ENCODE assay signal across 7 mouse cellular contexts in the genomic region with DNA sequence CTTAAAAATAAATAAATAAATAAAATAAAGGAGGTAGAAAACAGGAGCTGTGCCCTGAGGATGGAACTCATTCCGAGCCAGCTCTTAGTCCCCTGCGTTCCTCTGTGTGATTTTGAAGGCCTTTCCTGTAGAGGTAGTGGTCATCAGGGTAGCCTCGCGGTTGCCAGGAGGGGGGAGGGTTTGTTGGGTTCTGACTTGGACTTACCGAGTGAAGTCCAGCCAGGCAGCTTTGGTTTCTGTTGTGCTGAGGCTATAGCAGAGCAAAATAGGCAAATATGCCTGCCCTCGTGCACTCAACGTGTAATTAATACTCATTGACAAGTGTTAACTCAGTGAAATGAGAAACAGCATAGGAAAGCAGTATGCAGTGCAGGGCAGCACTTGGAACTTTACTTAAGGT.
DNase-seq lines count a peak whose midpoint lies in the region; ATAC-seq and TF ChIP-seq lines count a peak whose summit lies in the region.

No protein-coding gene starts in this region.

- WGBS in hindbrain, embryonic 16.5 days, result 78% methylated on average over 7 of the region's 7 CpGs
- 59% methylated on average over 4 of the region's 7 CpGs for WGBS in macrophage (ENCODE audit: missing documents)

- no peak overlapping the region for H3K4me3 ChIP-seq in left cerebral cortex, adult 2 months
- no peak overlapping the region for H3K4me3 ChIP-seq in hindbrain, embryonic 16.5 days (ENCODE audit: low read length)
- no peak overlapping the region for H3K4me3 ChIP-seq in macrophage (ENCODE audit: inconsistent target)

- no peak overlapping the region for H3K9ac ChIP-seq in hindbrain, embryonic 16.5 days (ENCODE audit: low read depth, low read length)

- DNase-seq in left cerebral cortex, adult 2 months (ENCODE audit: extremely low spot score in 1 of 2, low spot score in 2 of 2), result no peak
- DNase-seq in left cerebral cortex, postnatal 10 days (ENCODE audit: extremely low spot score in 1 of 2, low spot score in 2 of 2), result no peak
- DNase-seq in Muller cell, postnatal 12 days (ENCODE audit: inconsistent ontology term), result peak; percentile 16
- DNase-seq in layer of hippocampus, adult 18-20 months (ENCODE audit: low spot score in 2 of 2), result no peak
- DNase-seq in spleen, postnatal 10 days (ENCODE audit: low spot score in 2 of 2), result no peak

- H3K79me2 ChIP-seq in macrophage (ENCODE audit: inconsistent target), result no peaks in the 10 kb centered on the region

- intact Hi-C loops in left cerebral cortex, adult 2 months (cut with DNase I), result no loop called here
- intact Hi-C loops in left cerebral cortex, postnatal 10 days (cut with DNase I), result no loop called here

- no peak overlapping the region for H3K4me2 ChIP-seq in hindbrain, embryonic 16.5 days (ENCODE audit: low read length)

- H3K9me3 ChIP-seq in hindbrain, embryonic 16.5 days (ENCODE audit: control insufficient read depth, low read length), result no peaks in the 10 kb centered on the region

- no peaks in the 10 kb centered on the region for H3K27me3 ChIP-seq in hindbrain, embryonic 16.5 days (replicated peaks; ENCODE audit: control insufficient read depth, insufficient read depth, low read length)

- peaks cover 9% of the 10 kb centered on the region for H3K4me1 ChIP-seq in hindbrain, embryonic 16.5 days (ENCODE audit: control insufficient read depth, insufficient read depth, low read depth, low read length)

- H3K36me3 ChIP-seq in hindbrain, embryonic 16.5 days (ENCODE audit: control insufficient read depth, insufficient read depth, low read length), result no peaks in the 10 kb centered on the region
- H3K36me3 ChIP-seq in macrophage (ENCODE audit: inconsistent target), result no peaks in the 10 kb centered on the region

- no peak for TF ChIP-seq CTCF in left cerebral cortex, adult 2 months (IDR thresholded peaks at IDR 0.05)

- no peak for ATAC-seq in hindbrain, embryonic 16.5 days

- peak overlapping the region; percentile 75 for H3K27ac ChIP-seq in left cerebral cortex, adult 2 months
- H3K27ac ChIP-seq in hindbrain, embryonic 16.5 days (ENCODE audit: low read depth, low read length), result 0 out of 2 replicates have a peak overlapping the region, but pooled peaks have one; percentile 5
- peak overlapping the region; percentile 54 for H3K27ac ChIP-seq in macrophage

Comparison
In these comparisons a context has a peak if more than half of its experiments do, and no peak if none do; other contexts are left out.
1. H3K27ac ChIP-seq: peak in every context shown above with its lines; median percentile 75 in left cerebral cortex, adult 2 months; 54 in macrophage; 5 in hindbrain, embryonic 16.5 days.